Mouse (Mus musculus) neural tube, embryonic 13.5 days (tissue): ENCODE data around the gene Golph3. TPM values are rescaled to one million over a fixed set of nuclear protein-coding genes. Genes with fewer than 3 reads are reported as not detected.

Source experiments
- ATAC-seq: fragments of 200-750 bp; cut with Nextera tagmentation; 2 replicates; pipeline ENCODE4 v1.8.0; 2017; ENCODE audit warnings: low read depth, mild to moderate bottlenecking, moderate TSS enrichment, moderate library complexity
- H3K27ac ChIP-seq: fragments of 300-500 bp; sonication (generic); replicated peaks from 2 replicates; pipeline ENCODE4 v1.5.1; 2015; ENCODE audit warnings: moderate library complexity, mild to moderate bottlenecking, inconsistent platforms
- H3K27me3 ChIP-seq: fragments of 300-500 bp; sonication (generic); 2 replicates; pipeline ENCODE4 v1.6.1; 2015; ENCODE audit warnings: mild to moderate bottlenecking, inconsistent platforms
- H3K36me3 ChIP-seq: fragments of 300-500 bp; sonication (generic); 2 replicates; pipeline ENCODE4 v1.6.1; 2015; ENCODE audit warnings: mild to moderate bottlenecking, inconsistent platforms
- H3K4me1 ChIP-seq: fragments of 300-500 bp; sonication (generic); replicated peaks from 2 replicates; pipeline ENCODE4 v1.6.1; 2015; ENCODE audit warnings: inconsistent platforms
- H3K4me2 ChIP-seq: fragments of 300-500 bp; sonication (generic); 2 replicates; pipeline ENCODE4 v1.6.1; 2015; ENCODE audit warnings: inconsistent platforms, mild to moderate bottlenecking, moderate library complexity
- H3K4me3 ChIP-seq: fragments of 300-500 bp; sonication (generic); 2 replicates; pipeline ENCODE4 v1.5.1; 2015; ENCODE audit warnings: mild to moderate bottlenecking, inconsistent platforms
- H3K9ac ChIP-seq: fragments of 300-500 bp; sonication (generic); 2 replicates; pipeline ENCODE4 v1.6.1; 2015; ENCODE audit warnings: moderate library complexity, mild to moderate bottlenecking, inconsistent platforms
- H3K9me3 ChIP-seq: fragments of 300-500 bp; sonication (generic); 2 replicates; pipeline ENCODE4 v1.6.1; 2016; ENCODE audit warnings: inconsistent platforms
- WGBS: fragments of 180-500 bp; shearing (Covaris S2); methylation state at CpG from one replicate; pipeline ENCODE4 v1.1.7; 2015; 5-methylcytosine and 5-hydroxymethylcytosine counted together
- polyA plus RNA-seq: library from polyadenylated mRNA; unstranded; fragments of >200 nt; fragmentation: Nextera tagmentation; extraction: Ambion mirVana; gene quantifications from 2 replicates; pipeline ENCODE4 v1.2.1, GENCODE M21; 2015

Gene Golph3
- polyA plus RNA-seq, 1 experiment from 2014 or later, result 82.9 TPM

GRCm38 (mm10) chr15:12301771-12302170, 19.5 kb upstream of the Golph3 start:
- no peak for ATAC-seq
- 75% methylated on average over 6 of the region's 6 CpGs for WGBS
- H3K36me3 ChIP-seq, result no peaks in the 10 kb centered on the region
- no peaks in the 10 kb centered on the region for H3K9me3 ChIP-seq
- no peaks in the 10 kb centered on the region for H3K4me1 ChIP-seq
- no peak overlapping the region for H3K27ac ChIP-seq
- no peaks in the 10 kb centered on the region for H3K27me3 ChIP-seq
- no peak overlapping the region for H3K9ac ChIP-seq
- no peak overlapping the region for H3K4me3 ChIP-seq
- no peak overlapping the region for H3K4me2 ChIP-seq

GRCm38 (mm10) chr15:12306188-12307071, 14.8 kb upstream of the Golph3 start:
- H3K4me2 ChIP-seq, result no peak overlapping the region
- no peak overlapping the region for H3K9ac ChIP-seq
- H3K9me3 ChIP-seq, result no peaks in the 10 kb centered on the region
- WGBS, result 76% methylated on average over 8 of the region's 8 CpGs
- ATAC-seq, result no peak
- no peaks in the 10 kb centered on the region for H3K36me3 ChIP-seq
- H3K4me3 ChIP-seq, result no peak overlapping the region
- no peaks in the 10 kb centered on the region for H3K4me1 ChIP-seq
- no peak overlapping the region for H3K27ac ChIP-seq
- H3K27me3 ChIP-seq, result no peaks in the 10 kb centered on the region

GRCm38 (mm10) chr15:12307114-12307513, 14.1 kb upstream of the Golph3 start:
- no peaks in the 10 kb centered on the region for H3K4me1 ChIP-seq

GRCm38 (mm10) chr15:12308539-12308938, 12.7 kb upstream of the Golph3 start:
- Histone ChIP-seq H3K27me3 (no peaks in the 10 kb centered on the region), H3K4me1 (no peaks in the 10 kb centered on the region), H3K36me3 (no peaks in the 10 kb centered on the region), H3K9me3 (no peaks in the 10 kb centered on the region), H3K4me3 (no peak overlapping the region), H3K27ac (no peak overlapping the region), H3K9ac (no peak overlapping the region), H3K4me2 (no peak overlapping the region)
- WGBS, result 91% methylated on average over 5 of the region's 5 CpGs
- no peak for ATAC-seq

More at GRCm38 (mm10) chr15:12307114-12307513, 14.1 kb upstream of the Golph3 start:
- Histone ChIP-seq H3K27ac (no peak overlapping the region), H3K9ac (no peak overlapping the region), H3K9me3 (no peaks in the 10 kb centered on the region), H3K36me3 (no peaks in the 10 kb centered on the region), H3K4me2 (no peak overlapping the region), H3K27me3 (no peaks in the 10 kb centered on the region), H3K4me3 (no peak overlapping the region)
- no peak for ATAC-seq
- WGBS, result 80% methylated on average over 4 of the region's 4 CpGs

- H3K36me3 ChIP-seq, result no peaks in the 10 kb centered on the region
- H3K9ac ChIP-seq, result no peak overlapping the region
- no peak overlapping the region for H3K4me3 ChIP-seq
- H3K4me1 ChIP-seq, result no peaks in the 10 kb centered on the region
- H3K27me3 ChIP-seq, result no peaks in the 10 kb centered on the region
- 86% methylated on average over 4 of the region's 4 CpGs for WGBS
- H3K27ac ChIP-seq, result no peak overlapping the region
- no peak for ATAC-seq
- H3K9me3 ChIP-seq, result no peaks in the 10 kb centered on the region
- no peak overlapping the region for H3K4me2 ChIP-seq
Measured at GRCm38 (mm10) chr15:12310676-12311075, 10.6 kb upstream of the Golph3 start.

- Histone ChIP-seq H3K27ac (no peak overlapping the region), H3K4me1 (no peaks in the 10 kb centered on the region), H3K4me2 (no peak overlapping the region), H3K9ac (no peak overlapping the region), H3K27me3 (no peaks in the 10 kb centered on the region), H3K9me3 (no peaks in the 10 kb centered on the region), H3K36me3 (no peaks in the 10 kb centered on the region), H3K4me3 (no peak overlapping the region)
- WGBS, result 88% methylated on average over 7 of the region's 7 CpGs
- ATAC-seq, result no peak
Measured at GRCm38 (mm10) chr15:12311465-12311864, 9.8 kb upstream of the Golph3 start.

GRCm38 (mm10) chr15:12313255-12313654, 8.0 kb upstream of the Golph3 start:
- Histone ChIP-seq H3K4me1 (no peaks in the 10 kb centered on the region), H3K9me3 (no peaks in the 10 kb centered on the region), H3K27ac (no peak overlapping the region), H3K27me3 (no peaks in the 10 kb centered on the region), H3K4me2 (no peak overlapping the region), H3K4me3 (no peak overlapping the region), H3K36me3 (no peaks in the 10 kb centered on the region), H3K9ac (no peak overlapping the region)
- no peak for ATAC-seq
- 28% methylated on average over 1 of the region's 1 CpGs for WGBS

- Histone ChIP-seq H3K36me3 (no peaks in the 10 kb centered on the region), H3K9me3 (no peaks in the 10 kb centered on the region), H3K4me1 (no peaks in the 10 kb centered on the region), H3K4me3 (no peak overlapping the region), H3K9ac (no peak overlapping the region), H3K27me3 (peaks cover 4% of the 10 kb centered on the region; the same call in 1 of the 2 replicates), H3K4me2 (no peak overlapping the region), H3K27ac (no peak overlapping the region)
- WGBS, result 83% methylated on average over 5 of the region's 5 CpGs
- no peak for ATAC-seq
Measured at GRCm38 (mm10) chr15:12314584-12314983, 6.7 kb upstream of the Golph3 start.

- Histone ChIP-seq H3K9ac (no peak overlapping the region), H3K4me3 (no peak overlapping the region), H3K27me3 (peaks cover 10% of the 10 kb centered on the region), H3K9me3 (no peaks in the 10 kb centered on the region), H3K4me1 (no peaks in the 10 kb centered on the region), H3K27ac (no peak overlapping the region), H3K36me3 (no peaks in the 10 kb centered on the region), H3K4me2 (no peak overlapping the region)
- WGBS, result 72% methylated on average over 2 of the region's 2 CpGs
- ATAC-seq, result no peak
Measured at GRCm38 (mm10) chr15:12315996-12316395, 5.3 kb upstream of the Golph3 start.

GRCm38 (mm10) chr15:12317290-12317689, 4.0 kb upstream of the Golph3 start:
- H3K4me3 ChIP-seq, result no peak overlapping the region
- H3K4me2 ChIP-seq, result no peak overlapping the region
- H3K27ac ChIP-seq, result no peak overlapping the region
- H3K4me1 ChIP-seq, result peaks cover 2% of the 10 kb centered on the region; the same call in 1 of the 2 replicates
- no peak overlapping the region for H3K9ac ChIP-seq
- no peak for ATAC-seq
- no peaks in the 10 kb centered on the region for H3K36me3 ChIP-seq
- peaks cover 10% of the 10 kb centered on the region for H3K27me3 ChIP-seq
- H3K9me3 ChIP-seq, result no peaks in the 10 kb centered on the region
- 86% methylated on average over 5 of the region's 5 CpGs for WGBS

- Histone ChIP-seq H3K4me2 (no peak overlapping the region), H3K36me3 (no peaks in the 10 kb centered on the region), H3K9ac (no peak overlapping the region), H3K4me1 (peaks cover 13% of the 10 kb centered on the region), H3K9me3 (no peaks in the 10 kb centered on the region), H3K27me3 (peaks cover 10% of the 10 kb centered on the region), H3K27ac (no peak overlapping the region), H3K4me3 (no peak overlapping the region)
- ATAC-seq, result no peak
- WGBS, result 84% methylated on average over 8 of the region's 8 CpGs
Measured at GRCm38 (mm10) chr15:12318451-12318850, 2.8 kb upstream of the Golph3 start.

GRCm38 (mm10) chr15:12319889-12320288, 1.4 kb upstream of the Golph3 start:
- Histone ChIP-seq H3K9ac (no peak overlapping the region), H3K4me2 (peak overlapping the region; percentile 79; the same call in 1 of the 2 replicates), H3K27me3 (peaks cover 10% of the 10 kb centered on the region), H3K36me3 (no peaks in the 10 kb centered on the region), H3K4me3 (no peak overlapping the region), H3K27ac (no peak overlapping the region), H3K9me3 (no peaks in the 10 kb centered on the region), H3K4me1 (peaks cover 28% of the 10 kb centered on the region)
- ATAC-seq, result no peak
- WGBS, result 47% methylated on average over 5 of the region's 5 CpGs
